Mouse (Mus musculus) olfactory bulb, adult 2 months (tissue): ENCODE measurements around the gene Tmbim6. TPM values are rescaled to one million over a fixed set of nuclear protein-coding genes. Genes with fewer than 3 reads are reported as not detected.
"Not testable (repeated sequence)": the region's sequence is repeated elsewhere in the genome, so short reads cannot be mapped to it uniquely, and the experiment has no call there.

Experiments used
- H3K27ac ChIP-seq: fragments of 200-500 bp; 2 replicates; pipeline ENCODE4 v1.5.1; 2012; ENCODE audit warnings: low read depth, low read length; ENCODE audit not compliant: insufficient read depth
- H3K4me1 ChIP-seq: fragments of 200-500 bp; 2 replicates; pipeline ENCODE4 v1.6.1; 2012; ENCODE audit warnings: low read length; ENCODE audit not compliant: control insufficient read depth, insufficient read depth
- H3K4me3 ChIP-seq: fragments of 200-500 bp; 2 replicates; pipeline ENCODE4 v1.5.1; 2012; ENCODE audit warnings: mild to moderate bottlenecking, low read depth, low read length, moderate library complexity; ENCODE audit not compliant: insufficient read depth
- CTCF ChIP-seq: fragments of 200-500 bp; IDR thresholded peaks from 2 replicates; pipeline ENCODE4 v1.5.1; 2012; ENCODE audit warnings: low read depth, mild to moderate bottlenecking, low read length, moderate library complexity; ENCODE audit not compliant: insufficient read depth
- POLR2A ChIP-seq: fragments of 200-500 bp; IDR thresholded peaks from 2 replicates; pipeline ENCODE4 v1.6.1; 2012; ENCODE audit warnings: mild to moderate bottlenecking, low read depth, low read length, moderate library complexity; ENCODE audit not compliant: insufficient read depth
- WGBS: fragments of 180-500 bp; shearing (Covaris S2); methylation state at CpG from one replicate; pipeline ENCODE4 v1.1.7; 2018; 5-methylcytosine and 5-hydroxymethylcytosine counted together
- polyA plus RNA-seq: library from polyadenylated mRNA; stranded (reverse); fragments of >200 nt; gene quantifications from 2 replicates; pipeline ENCODE4 v1.2.4, GENCODE M21; 2012; ENCODE audit warnings: low replicate concordance; ENCODE audit not compliant: missing spikeins, insufficient read depth, insufficient read length

Tmbim6 gene
- polyA plus RNA-seq, 1 experiment = not detected

GRCm38 (mm10) chr15:99376240-99376639 is 16.4 kb upstream of the Tmbim6 start:
- no peak for TF ChIP-seq CTCF
- TF ChIP-seq POLR2A = no peak
- Histone ChIP-seq H3K4me3 (no peak overlapping the region), H3K4me1 (no peaks in the 10 kb centered on the region), H3K27ac (no peak overlapping the region)
- 87% methylated on average over 5 of the region's 5 CpGs for WGBS

GRCm38 (mm10) chr15:99382893-99383292 is 9.8 kb upstream of the Tmbim6 start:
- no peak overlapping the region for H3K4me3 ChIP-seq
- H3K4me1 ChIP-seq = no peaks in the 10 kb centered on the region
- H3K27ac ChIP-seq = no peak overlapping the region
- TF ChIP-seq POLR2A = no peak
- TF ChIP-seq CTCF = no peak

- no peak overlapping the region for H3K4me3 ChIP-seq
- TF ChIP-seq POLR2A = no peak
- no peak for TF ChIP-seq CTCF
- H3K27ac ChIP-seq = no peak overlapping the region
- 63% methylated on average over 6 of the region's 6 CpGs for WGBS
- no peaks in the 10 kb centered on the region for H3K4me1 ChIP-seq
These were observed 8.6 kb upstream of the Tmbim6 start for GRCm38 (mm10) chr15:99384071-99384470.

- WGBS = 73% methylated on average over 3 of the region's 3 CpGs
- H3K27ac ChIP-seq, H3K4me3 ChIP-seq, H3K4me1 ChIP-seq: not testable (repeated sequence)
These were observed 6.6 kb upstream of the Tmbim6 start for GRCm38 (mm10) chr15:99386110-99386509.

- Histone ChIP-seq H3K27ac (no peak overlapping the region), H3K4me3 (no peak overlapping the region), H3K4me1 (no peaks in the 10 kb centered on the region)
- 84% methylated on average over 3 of the region's 3 CpGs for WGBS
- TF ChIP-seq POLR2A (no peak), CTCF (no peak)
These were observed 5.9 kb upstream of the Tmbim6 start for GRCm38 (mm10) chr15:99386796-99387195.

GRCm38 (mm10) chr15:99387976-99388375 is 4.7 kb upstream of the Tmbim6 start:
- no peak for TF ChIP-seq CTCF
- no peak for TF ChIP-seq POLR2A
- no peak overlapping the region for H3K27ac ChIP-seq
- H3K4me3 ChIP-seq = no peak overlapping the region
- H3K4me1 ChIP-seq = peaks cover 4% of the 10 kb centered on the region
- WGBS = 73% methylated on average over 4 of the region's 4 CpGs

- Histone ChIP-seq H3K4me3 (no peak overlapping the region), H3K4me1 (peaks cover 7% of the 10 kb centered on the region), H3K27ac (no peak overlapping the region)
- 74% methylated on average over 7 of the region's 7 CpGs for WGBS
- TF ChIP-seq CTCF (no peak), POLR2A (no peak)
These were observed 1.9 kb upstream of the Tmbim6 start for GRCm38 (mm10) chr15:99390472-99391401.

GRCm38 (mm10) chr15:99391975-99392374 is 707 bp upstream of the Tmbim6 start:
- WGBS = 85% methylated on average over 6 of the region's 6 CpGs
- peak overlapping the region; percentile 39 for H3K4me3 ChIP-seq
- no peak overlapping the region for H3K27ac ChIP-seq
- no peak for TF ChIP-seq CTCF
- no peak for TF ChIP-seq POLR2A
- peaks cover 10% of the 10 kb centered on the region for H3K4me1 ChIP-seq

GRCm38 (mm10) chr15:99393386-99394252 is 937 bp downstream of the Tmbim6 start:
- H3K27ac ChIP-seq = peak overlapping the region; percentile 85
- TF ChIP-seq POLR2A (no peak), CTCF (no peak)
- H3K4me1 ChIP-seq = peaks cover 16% of the 10 kb centered on the region
- 3% methylated on average over 24 of the region's 24 CpGs for WGBS
- H3K4me3 ChIP-seq = peak overlapping the region; percentile 90
